Mouse (Mus musculus): ENCODE data around the gene Kansl2.
"Not testable (repeated sequence)": the region's sequence is repeated elsewhere in the genome, so short reads cannot be mapped to it uniquely, and the experiment has no call there.

The Kansl2 gene

DNA sequence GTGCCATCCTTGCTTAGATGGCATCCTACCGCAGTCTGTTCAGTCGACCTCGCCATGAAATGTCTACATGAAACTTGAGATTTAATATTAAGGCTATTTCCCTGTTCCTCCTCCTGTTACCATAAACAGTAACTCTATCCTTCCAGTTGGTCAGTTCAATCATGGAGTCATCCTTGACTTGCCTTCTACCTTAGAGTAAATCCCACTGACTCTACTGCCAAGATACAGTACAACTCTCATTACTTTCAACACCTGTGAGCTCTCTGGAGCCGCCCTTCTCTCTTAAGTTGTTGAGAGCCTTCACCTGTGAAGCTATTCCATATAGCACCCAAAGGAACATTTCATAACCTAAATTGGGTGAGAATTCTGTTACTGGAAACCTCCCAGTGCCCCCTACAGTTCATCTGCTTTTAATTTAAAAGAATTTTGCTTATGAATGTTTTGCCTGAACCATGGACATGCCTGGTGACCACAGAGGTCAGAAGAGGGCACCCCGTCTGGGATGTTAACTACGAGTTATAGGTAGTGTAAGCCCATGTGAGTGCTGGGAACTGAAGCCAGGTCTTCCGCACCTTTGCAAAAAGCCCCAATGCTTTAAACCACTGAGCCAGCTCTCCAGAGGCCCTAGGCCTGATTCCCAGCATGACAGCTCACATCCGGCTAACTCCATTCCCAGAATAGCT is 2.9 kb upstream of the Kansl2 start:
- DNase-seq (ENCODE audit: low spot score in 2 of 2) = no peak

DNA sequence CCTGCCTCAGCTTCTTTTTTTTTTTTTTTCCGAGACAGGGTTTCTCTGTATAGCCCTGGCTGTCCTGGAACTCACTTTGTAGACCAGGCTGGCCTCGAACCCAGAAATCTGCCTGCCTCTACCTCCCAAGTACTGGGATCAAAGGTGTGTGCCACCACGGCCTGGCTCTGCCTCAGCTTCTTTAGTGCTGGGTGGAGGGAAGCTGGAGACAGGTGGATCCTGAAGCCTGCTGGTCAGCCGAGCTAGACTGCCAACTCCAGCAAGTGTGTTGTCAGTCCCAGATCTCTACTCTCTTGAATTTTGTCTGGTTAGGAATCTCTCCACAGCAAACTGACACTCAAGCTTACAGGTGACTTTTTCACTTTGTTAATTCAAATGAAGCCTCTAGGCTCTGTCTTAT is 1.9 kb upstream of the Kansl2 start:
- no peak for DNase-seq (ENCODE audit: low spot score in 2 of 2)

DNA sequence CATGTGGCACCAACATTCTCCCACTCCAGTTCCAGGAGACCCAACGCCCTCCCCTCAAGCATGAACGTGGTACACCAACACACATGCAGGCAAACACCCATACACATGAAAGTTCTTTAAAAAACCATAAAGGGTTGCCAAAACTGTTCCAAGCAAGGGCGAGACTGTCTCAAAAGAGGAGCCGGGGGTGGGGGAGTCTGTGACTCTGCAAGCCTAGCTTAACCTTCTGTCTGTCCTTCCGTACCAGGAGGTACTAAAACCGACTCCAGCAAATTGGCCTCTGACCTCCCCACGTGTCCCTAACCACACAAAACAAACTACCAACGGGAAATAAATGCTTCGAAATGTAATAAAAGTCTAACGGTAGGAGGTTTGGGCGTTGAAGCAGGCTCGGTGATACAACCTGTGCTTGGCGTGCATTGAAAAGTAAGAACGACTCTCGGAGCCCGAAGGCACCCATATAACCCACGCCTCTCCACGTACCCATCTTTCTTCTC is 981 bp downstream of the Kansl2 start:
- DNase-seq (ENCODE audit: low spot score in 2 of 2) = no peak

DNA sequence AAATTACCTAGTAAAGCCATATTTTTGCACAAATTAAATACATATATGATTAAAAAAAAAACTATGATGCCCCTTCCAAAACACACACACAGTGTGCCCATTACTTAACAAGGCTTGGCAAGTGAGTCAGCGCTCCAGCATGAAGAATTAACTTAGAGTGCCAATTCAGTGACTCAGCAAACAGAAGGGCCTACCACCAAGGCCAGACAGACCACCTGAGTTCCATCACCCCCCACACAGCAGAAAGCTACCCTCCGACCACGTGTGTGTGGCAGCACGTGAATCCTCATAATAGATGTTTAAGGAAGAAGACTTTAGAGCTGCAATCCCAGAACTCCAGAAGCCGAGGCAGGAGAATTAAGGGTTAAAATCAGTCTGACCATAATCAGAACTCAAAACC is 1.8 kb downstream of the Kansl2 start:
- DNase-seq (ENCODE audit: low spot score in 2 of 2) = no peak

DNA sequence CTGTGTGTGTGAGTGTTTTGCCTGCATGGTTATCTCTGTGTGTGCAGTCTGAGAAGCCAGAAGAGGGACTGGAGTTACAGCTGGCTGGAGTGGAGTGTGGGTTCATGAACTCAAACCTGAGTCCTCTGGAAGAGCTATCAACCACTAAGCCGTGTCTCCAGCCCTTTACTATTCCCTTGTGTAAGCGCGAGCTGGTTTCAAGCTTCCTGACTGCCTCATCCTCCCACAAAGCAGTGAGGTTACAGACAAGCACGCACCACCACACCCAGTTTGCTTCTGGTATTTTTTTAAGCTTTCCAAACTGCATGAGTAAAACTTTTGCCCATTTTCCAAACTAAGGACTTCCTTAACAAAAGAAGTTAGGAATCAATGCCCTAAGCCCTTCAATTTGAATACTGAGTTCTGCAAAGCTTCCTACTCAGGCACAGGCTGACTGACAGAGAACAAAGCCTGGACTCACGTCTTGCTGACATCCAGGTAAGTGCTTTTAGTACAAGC is 5.9 kb downstream of the Kansl2 start:
- no peak for DNase-seq (ENCODE audit: low spot score in 2 of 2)

DNA sequence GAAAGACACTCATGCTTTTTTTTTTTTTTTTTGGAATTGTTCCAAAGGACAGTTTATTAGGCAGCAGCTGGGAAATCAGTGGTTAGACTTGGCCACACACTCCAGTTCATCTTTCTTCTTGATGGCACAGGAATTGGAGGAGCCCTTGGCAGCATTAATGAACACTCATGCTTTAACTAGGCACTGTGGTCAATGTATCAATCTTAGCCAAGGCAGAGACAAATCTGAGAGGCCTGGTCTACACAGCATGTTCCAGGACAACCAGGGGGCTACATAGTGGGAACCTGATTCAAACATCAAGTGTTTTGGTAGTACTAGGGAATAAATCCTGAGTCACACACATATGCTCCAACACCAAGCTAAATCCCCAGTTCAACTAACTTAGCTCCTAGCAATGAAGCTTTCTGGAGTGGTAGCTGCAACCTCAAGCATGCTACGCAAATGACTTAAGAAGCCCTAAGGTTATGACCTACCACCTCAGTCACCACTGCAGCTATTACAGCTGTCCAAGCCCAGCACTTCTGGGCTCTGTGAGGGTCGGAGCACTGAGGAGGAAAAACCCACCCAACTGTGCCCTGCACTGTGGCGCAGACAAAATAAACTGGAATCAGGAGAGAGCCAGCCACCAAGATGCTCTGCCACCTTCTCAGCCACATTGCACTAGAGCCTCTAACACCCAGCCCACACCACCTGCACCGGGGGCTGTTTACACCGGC is 6.8 kb downstream of the Kansl2 start:
- DNase-seq (ENCODE audit: low spot score in 2 of 2) = no peak

DNA sequence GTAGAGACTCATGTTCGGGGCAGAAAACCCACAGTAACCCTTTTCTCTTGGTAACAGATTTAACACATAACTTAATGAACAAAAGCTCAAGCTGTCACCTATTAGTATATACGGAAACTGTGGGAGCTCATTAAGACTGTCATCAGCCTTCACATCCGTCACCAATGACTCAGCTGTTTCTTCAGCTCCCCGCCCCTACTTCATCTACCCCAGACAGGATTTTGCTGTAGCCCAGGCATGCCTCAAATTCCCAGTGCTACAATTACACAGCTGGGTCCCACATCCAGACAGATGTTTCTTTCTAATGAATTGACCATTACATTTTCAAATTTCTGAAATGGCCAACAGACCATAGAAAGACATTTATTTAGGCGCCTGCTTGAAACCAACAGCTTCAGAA is 8.0 kb downstream of the Kansl2 start:
- no peak for DNase-seq (ENCODE audit: low spot score in 2 of 2)

DNA sequence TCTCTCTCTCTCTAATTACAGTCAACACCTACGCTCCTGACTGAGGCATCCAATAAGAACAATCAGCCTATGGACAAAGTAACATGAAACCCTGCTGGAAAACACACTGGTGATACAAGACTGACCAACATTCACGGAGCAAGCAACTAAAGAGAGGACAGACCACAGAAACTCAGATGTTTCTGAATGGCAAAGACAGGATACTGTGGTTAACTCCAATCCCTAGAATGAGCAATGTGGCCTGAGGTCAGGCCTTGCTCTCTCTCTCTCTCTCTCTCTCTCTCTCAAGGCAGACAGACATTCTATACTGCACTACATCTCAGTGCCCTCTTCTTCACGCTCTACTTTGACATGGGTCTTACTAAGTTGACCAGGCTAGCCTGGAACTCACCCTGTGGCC is 12.8 kb downstream of the Kansl2 start:
- DNase-seq (ENCODE audit: low spot score in 2 of 2) = no peak

DNA sequence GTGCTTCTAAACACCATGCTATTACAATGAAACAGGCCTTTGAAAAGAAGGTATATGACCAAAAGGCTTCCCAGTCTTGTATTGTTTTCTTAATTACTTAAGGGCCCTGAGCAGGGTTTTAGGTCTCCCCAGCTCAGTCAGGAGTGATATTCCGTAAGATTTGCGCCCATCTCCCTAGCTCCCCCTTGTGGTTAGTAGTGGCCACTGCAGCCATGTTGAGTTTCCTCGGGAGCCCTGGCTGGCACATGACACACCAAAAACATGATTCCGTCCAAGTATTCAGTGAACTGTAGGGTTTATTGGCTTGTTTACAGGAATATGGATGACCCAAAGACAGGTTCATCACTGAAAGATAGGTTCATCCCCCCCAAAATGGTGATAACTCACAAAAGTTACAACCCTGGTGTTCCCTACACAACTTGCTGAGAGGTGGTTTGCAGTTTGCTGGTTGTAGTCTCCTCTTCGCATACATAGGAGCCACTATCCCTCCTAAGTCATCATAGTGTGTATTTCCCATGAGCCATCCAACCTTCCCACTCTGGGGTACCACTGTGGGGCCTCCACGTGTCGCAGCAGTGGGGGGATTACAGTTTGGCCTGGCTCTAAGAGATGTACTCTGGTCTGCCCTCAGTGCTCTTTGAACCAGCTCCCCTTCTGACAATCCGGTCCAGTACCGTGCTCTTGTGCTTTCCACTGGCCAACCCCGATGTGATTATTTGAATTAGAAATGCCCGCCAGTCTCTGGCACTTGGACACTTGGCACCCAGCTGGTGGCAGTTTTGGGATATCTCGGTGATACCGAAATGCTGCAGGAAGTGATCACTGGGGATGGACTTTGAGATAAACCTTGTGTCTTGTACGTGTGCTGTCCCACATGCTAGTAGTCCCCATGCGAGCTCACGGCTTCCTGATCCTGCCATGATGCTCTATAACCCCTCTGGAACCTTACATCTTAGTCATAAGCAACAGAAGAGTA is 16.4 kb downstream of the Kansl2 start:
- peak; percentile 57 to 70 for DNase-seq (ENCODE audit: low spot score in 2 of 2)

DNA sequence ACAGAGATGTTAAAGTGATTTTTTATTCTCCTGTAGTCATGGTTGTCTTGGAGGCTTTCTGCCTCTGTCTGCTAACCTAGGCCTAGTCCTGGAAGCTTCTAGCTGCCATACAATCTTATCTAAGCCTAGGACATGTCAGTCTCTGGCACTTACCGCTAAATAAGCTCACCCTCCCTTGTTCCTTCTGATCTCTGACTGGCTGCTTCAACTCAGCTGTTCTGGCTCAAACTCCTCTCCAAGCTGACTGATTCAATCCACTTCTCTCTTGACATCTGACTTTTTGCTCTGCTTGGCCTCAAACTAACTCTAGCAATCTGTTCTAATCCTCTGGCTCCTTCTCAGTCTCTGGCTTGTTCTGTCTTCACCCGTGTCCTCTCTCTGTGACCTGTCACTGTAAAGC is 19.2 kb downstream of the Kansl2 start:
- DNase-seq (ENCODE audit: low spot score in 2 of 2) = not testable (repeated sequence)

DNA sequence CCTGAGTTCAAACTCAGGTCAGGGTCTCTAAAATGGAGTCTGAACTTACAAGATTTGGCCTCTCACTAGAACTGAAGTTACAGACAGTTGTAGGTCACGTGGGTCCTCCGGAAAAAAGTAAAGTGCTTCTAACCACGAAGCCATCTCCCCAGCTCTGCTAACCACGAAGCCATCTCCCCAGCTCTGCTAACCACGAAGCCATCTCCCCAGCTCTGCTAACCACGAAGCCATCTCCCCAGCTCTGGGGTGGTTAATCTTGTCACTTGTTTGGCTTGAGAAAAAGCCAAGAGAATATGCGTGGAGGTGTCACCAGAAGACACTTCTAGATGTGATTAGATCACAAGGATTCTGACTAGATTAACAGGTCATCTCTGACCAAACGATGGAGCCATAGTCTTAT is 19.9 kb downstream of the Kansl2 start:
- DNase-seq (ENCODE audit: low spot score in 2 of 2) = no peak

DNA sequence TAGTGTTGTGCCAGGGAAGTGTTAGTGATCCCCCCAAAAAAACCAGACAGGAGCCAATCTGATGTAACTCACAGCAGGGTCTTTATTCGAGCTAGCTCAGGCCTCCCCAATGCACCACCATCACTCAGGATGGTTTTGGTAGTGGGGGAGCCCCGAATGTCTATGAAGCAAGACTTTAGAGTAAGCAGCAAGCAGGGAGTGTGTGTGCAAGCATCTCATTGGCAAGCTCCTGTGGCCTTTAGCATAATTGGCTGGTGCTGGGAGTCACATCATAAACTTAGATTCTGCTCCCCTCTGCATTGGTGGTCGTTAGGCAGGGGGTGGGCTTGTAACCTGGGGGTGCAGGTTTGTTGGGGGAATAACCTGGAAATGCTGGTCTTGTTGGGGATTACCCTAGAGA is 20.4 kb downstream of the Kansl2 start:
- not testable (repeated sequence) for DNase-seq (ENCODE audit: low spot score in 2 of 2)

DNA sequence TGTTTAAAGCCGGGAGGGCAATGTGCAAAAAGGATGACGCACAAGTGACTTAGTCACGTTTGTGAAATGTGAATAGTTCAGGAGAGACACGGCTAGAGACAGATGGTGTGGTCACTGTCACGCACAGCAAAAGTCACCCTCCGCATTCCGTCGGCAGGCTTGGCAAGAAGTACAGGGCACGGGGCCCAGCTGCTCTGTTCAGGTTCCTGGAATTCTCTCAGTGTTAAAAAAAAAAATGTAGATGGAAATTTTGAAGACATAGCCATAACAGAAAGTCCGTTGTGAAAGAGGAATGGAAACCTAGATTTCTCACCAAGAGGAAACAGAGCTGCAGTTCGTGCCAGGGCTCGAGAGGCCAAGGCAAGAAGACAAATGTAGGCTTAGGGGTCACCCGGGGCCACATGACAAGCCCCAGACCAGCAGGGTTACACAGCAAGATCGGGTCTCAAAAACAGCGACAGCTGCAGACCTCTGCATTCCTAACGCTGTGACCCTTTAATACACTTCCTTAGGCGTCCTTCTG is 21.2 kb downstream of the Kansl2 start:
- DNase-seq (ENCODE audit: low spot score in 2 of 2) = peak in 1 of 2 experiments; percentile 49

DNA sequence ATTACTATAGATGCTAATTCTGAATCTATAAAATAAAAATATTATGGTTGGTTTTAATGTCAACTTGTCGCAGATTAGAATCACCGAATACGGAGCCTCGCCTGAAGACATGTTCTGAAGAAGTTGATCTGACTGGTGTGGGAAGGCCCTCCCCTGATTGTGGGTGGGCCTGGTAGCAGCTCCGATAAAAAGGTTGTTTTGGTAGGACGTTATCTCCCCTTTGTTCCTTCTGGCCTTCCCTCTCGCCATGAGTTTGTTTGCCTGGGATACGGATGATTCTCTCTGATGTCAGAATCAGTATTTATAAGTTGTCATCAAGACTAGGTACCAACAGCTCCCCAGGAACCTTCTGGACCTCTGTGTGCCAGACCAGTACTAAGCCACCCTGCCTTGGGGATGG is 21.8 kb downstream of the Kansl2 start:
- DNase-seq (ENCODE audit: low spot score in 2 of 2) = no peak

DNA sequence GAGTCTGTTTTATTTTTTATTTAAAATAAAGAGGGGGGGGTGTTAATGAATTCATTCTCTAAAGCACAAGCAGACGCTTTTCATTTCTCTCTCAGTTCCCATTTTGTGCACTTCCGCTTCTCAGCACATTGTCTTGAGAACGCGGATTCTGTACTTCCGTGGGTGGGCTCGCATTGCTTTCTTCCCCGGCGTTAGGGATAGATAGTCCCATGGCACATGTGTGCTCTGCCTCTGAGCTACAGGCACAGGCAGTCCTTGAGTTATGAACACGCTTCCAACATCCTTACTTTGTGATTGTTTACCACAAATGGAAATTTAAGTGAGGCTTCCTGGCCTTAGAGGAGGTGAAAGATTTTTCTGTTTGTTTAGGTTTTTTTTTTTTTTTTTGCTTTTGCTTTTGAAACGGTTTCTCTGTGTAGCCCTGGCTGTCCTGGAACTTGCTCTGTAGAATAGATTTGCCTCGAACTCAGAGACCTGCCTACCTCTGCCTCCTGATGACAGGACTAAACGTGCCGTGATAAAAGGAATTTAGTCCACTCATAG is 22.6 kb downstream of the Kansl2 start:
- peak in 1 of 2 experiments; percentile 48 for DNase-seq (ENCODE audit: low spot score in 2 of 2)

DNA sequence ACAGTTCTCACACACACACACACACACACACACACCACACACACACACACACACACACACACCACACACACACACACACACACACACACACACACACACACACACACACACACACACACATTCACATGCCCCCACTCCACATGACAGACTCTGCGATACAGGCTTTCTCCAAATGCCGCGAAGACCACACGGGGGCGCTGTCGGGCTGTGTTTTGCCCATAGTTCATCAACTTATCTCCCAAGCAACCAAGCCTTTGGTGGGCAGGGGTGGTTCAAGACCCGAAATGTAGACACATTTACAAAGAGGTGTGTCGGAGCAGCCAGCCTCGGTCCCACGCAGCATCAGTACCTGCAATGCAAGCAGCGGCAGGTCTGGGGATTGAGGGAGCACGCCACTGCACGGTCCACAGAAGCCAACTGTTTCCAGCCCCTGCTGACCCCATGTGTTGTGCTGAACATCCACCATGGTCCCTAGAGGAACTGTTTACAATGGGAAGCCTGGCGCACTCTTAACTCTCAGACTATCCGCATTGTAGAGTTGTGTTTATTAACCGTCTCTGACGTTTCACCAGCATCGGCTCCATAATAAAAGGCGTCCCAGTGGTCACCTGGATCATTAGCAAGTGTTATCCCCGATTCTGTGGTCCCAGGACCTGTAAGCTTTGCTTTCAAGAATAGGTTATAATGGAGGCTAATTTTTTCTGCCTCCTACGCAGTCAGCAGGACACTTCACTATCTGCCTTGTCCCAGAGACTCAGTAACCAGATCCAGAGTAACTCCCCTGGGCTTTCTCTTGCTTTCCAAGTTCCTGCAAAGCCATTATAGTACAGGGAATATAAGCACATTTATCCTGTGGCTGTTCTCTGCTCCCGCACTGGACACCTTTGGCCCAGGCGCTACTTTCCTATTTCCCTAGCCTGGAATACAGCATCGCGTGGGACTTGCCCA is 23.4 kb downstream of the Kansl2 start:
- DNase-seq (ENCODE audit: low spot score in 2 of 2) = peak; percentile 76 to 90

DNA sequence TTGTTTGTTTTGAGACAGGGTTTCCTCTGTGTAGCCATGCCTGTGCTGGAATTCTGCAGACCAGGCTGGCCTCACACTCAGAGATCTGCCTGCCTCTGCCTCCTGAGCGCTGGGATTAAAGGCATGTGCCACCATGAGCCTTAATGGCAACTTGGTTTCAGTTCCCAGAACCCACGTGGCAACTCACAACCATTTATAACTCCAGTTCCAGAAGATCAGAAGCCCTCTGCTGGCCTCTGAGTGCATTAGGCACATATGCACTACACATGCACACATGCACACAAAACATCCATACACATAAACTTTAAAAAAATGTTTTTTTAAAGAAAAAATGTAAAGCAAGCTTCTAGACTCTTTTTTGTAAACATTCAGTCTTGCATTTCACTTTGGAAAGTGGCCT is 24.7 kb downstream of the Kansl2 start:
- no peak for DNase-seq (ENCODE audit: low spot score in 2 of 2)

DNA sequence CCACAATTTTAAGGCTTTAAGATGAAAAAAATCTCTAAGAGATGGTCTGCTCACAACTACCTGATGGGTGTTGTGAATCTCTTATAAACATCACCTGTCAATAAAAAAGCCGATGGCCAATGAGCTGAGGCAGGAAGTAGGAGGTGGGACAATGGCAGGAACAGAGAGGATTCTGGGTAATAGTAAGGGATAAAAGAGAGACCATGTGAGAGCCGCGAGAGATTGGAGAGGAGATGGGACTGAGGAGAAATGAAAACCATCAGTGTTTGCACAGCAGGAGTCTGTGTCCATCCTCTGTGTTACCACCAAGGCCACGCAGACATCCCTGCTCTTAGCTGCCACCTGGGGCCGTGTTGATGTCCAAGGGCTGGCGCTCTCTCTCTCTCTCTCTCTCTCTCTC is 26.7 kb downstream of the Kansl2 start:
- no peak for DNase-seq (ENCODE audit: low spot score in 2 of 2)

DNA sequence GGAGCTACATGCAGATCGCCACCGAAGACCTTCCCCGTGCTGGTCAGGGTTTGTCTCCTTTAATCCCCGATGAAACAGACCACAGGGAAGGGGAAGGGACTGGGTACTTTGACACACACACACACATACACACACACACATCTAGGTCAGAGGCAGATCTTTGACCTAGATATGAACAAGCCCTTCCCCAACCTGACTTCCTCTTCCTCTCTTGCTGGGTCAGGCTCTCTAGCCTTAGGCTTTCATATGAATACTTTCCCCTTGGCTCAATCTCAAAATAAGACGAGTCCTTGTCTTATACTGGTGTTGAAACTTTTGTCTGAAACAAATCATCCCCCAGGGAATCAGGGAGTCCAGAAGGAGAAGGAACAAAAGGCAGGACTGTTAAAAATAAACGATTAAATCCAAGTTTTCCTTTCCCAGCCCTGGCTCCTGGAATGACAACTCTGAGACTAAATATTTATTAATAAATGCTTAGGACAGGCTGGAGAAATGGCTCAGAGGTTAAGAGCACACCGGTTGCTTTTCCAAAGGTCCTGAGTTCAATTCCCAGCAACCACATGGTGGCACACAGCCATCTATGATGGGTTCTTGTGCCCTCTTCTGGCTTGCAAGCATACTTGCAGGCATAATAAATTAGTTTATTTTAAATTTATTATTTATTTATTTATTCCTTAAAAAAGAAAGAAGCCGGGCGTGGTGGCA is 27.7 kb downstream of the Kansl2 start:
- no peak for DNase-seq (ENCODE audit: low spot score in 2 of 2)

DNA sequence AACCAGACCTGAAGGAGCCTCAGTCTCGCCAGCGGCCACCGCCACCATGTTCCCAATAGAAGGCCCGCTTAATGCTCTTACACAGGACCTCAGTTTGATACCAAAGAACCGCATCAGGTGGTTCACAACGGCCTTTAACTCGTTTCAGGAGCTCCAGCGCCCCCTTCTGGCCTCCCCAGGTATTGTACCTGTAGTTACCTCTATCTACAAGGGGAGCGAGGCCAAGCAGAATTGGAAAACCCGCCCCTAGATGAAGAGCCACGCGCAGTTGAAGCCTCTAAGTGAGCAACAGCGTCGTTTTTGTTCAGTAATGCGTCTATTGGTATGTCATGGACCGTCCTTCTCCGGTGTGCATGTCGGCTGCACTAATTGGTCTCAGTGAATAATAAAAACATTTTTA is 29.6 kb downstream of the Kansl2 start:
- DNase-seq (ENCODE audit: low spot score in 2 of 2) = peak; percentile 66 to 90

Data from spleen, postnatal 10 days (tissue).